Mouse (Mus musculus): Measurements from ENCODE around the gene Cmip. TPM values are rescaled to one million over a fixed set of nuclear protein-coding genes. Genes with fewer than 3 reads are reported as not detected.

The Cmip gene
- polyA plus RNA-seq, 1 experiment from 2014 or later, result 10.5 TPM

GRCm38 (mm10) chr8:117387642-117388041, 130.8 kb downstream of the Cmip start:
- Histone ChIP-seq H3K27me3 (replicated peaks) (no peaks in the 10 kb centered on the region), H3K4me2 (no peak overlapping the region), H3K4me1 (replicated peaks) (peaks cover 26% of the 10 kb centered on the region), H3K27ac (ENCODE audit: poor library complexity, severe bottlenecking) (peak overlapping the region; percentile 58; the same call in 1 of the 2 replicates), H3K9ac (0 out of 2 replicates have a peak overlapping the region, but pooled peaks have one; percentile 15), H3K36me3 (peaks cover 14% of the 10 kb centered on the region), H3K9me3 (replicated peaks) (0 out of 2 replicates have a peak, but pooled peaks cover 10% of the 10 kb centered on the region), H3K4me3 (no peak overlapping the region)
- ATAC-seq (ENCODE audit: insufficient number of reproducible peaks, low FRiP score), result no peak
- 64% methylated on average over 10 of the region's 10 CpGs for WGBS

- Histone ChIP-seq H3K4me3 (no peak overlapping the region), H3K36me3 (peaks cover 14% of the 10 kb centered on the region), H3K27me3 (replicated peaks) (no peaks in the 10 kb centered on the region), H3K27ac (ENCODE audit: poor library complexity, severe bottlenecking) (peak overlapping the region; percentile 58), H3K4me2 (no peak overlapping the region), H3K9me3 (replicated peaks) (0 out of 2 replicates have a peak, but pooled peaks cover 10% of the 10 kb centered on the region), H3K4me1 (replicated peaks) (peaks cover 26% of the 10 kb centered on the region), H3K9ac (0 out of 2 replicates have a peak overlapping the region, but pooled peaks have one; percentile 1)
- ATAC-seq (ENCODE audit: insufficient number of reproducible peaks, low FRiP score), result no peak
- 43% methylated on average over 8 of the region's 8 CpGs for WGBS
These were observed 131.5 kb downstream of the Cmip start for GRCm38 (mm10) chr8:117388370-117388769.

- Histone ChIP-seq H3K27ac (ENCODE audit: poor library complexity, severe bottlenecking) (no peak overlapping the region), H3K9me3 (replicated peaks) (no peaks in the 10 kb centered on the region), H3K4me3 (no peak overlapping the region), H3K4me2 (no peak overlapping the region), H3K27me3 (replicated peaks) (no peaks in the 10 kb centered on the region), H3K9ac (no peak overlapping the region), H3K36me3 (peaks cover 5% of the 10 kb centered on the region; the same call in 1 of the 2 replicates), H3K4me1 (replicated peaks) (peaks cover 12% of the 10 kb centered on the region)
- no peak for ATAC-seq (ENCODE audit: insufficient number of reproducible peaks, low FRiP score)
- WGBS, result 77% methylated on average over 6 of the region's 6 CpGs
These were observed 137.0 kb downstream of the Cmip start for GRCm38 (mm10) chr8:117393853-117394252.

GRCm38 (mm10) chr8:117395055-117395454, 138.2 kb downstream of the Cmip start:
- ATAC-seq (ENCODE audit: insufficient number of reproducible peaks, low FRiP score), result no peak
- Histone ChIP-seq H3K27ac (ENCODE audit: poor library complexity, severe bottlenecking) (no peak overlapping the region), H3K36me3 (peaks cover 5% of the 10 kb centered on the region; the same call in 1 of the 2 replicates), H3K9ac (no peak overlapping the region), H3K9me3 (replicated peaks) (no peaks in the 10 kb centered on the region), H3K4me1 (replicated peaks) (peaks cover 6% of the 10 kb centered on the region), H3K4me3 (no peak overlapping the region), H3K4me2 (no peak overlapping the region), H3K27me3 (replicated peaks) (no peaks in the 10 kb centered on the region)
- WGBS, result 78% methylated on average over 7 of the region's 7 CpGs

- Histone ChIP-seq H3K9me3 (replicated peaks) (no peaks in the 10 kb centered on the region), H3K27me3 (replicated peaks) (no peaks in the 10 kb centered on the region)
These were observed 140.0 kb downstream of the Cmip start for GRCm38 (mm10) chr8:117396884-117397283.

GRCm38 (mm10) chr8:117397751-117398150, 140.9 kb downstream of the Cmip start:
- Histone ChIP-seq H3K27me3 (replicated peaks) (no peaks in the 10 kb centered on the region), H3K4me1 (replicated peaks) (peaks cover 18% of the 10 kb centered on the region), H3K9ac (no peak overlapping the region), H3K4me2 (no peak overlapping the region), H3K4me3 (no peak overlapping the region), H3K27ac (ENCODE audit: poor library complexity, severe bottlenecking) (no peak overlapping the region), H3K36me3 (peaks cover 5% of the 10 kb centered on the region; the same call in 1 of the 2 replicates), H3K9me3 (replicated peaks) (no peaks in the 10 kb centered on the region)
- 95% methylated on average over 15 of the region's 15 CpGs for WGBS
- ATAC-seq (ENCODE audit: insufficient number of reproducible peaks, low FRiP score), result no peak

More at GRCm38 (mm10) chr8:117396884-117397283, 140.0 kb downstream of the Cmip start:
- Histone ChIP-seq H3K9ac (no peak overlapping the region), H3K4me1 (replicated peaks) (peaks cover 11% of the 10 kb centered on the region), H3K4me3 (no peak overlapping the region), H3K27ac (ENCODE audit: poor library complexity, severe bottlenecking) (no peak overlapping the region), H3K4me2 (no peak overlapping the region), H3K36me3 (peaks cover 5% of the 10 kb centered on the region; the same call in 1 of the 2 replicates)
- no peak for ATAC-seq (ENCODE audit: insufficient number of reproducible peaks, low FRiP score)
- 93% methylated on average over 4 of the region's 4 CpGs for WGBS

GRCm38 (mm10) chr8:117399229-117399628, 142.4 kb downstream of the Cmip start:
- no peak overlapping the region for H3K4me3 ChIP-seq
- H3K4me2 ChIP-seq, result no peak overlapping the region
- peaks cover 33% of the 10 kb centered on the region for H3K4me1 ChIP-seq (replicated peaks)
- no peaks in the 10 kb centered on the region for H3K9me3 ChIP-seq (replicated peaks)
- peaks cover 5% of the 10 kb centered on the region; the same call in 1 of the 2 replicates for H3K36me3 ChIP-seq
- no peak for ATAC-seq (ENCODE audit: insufficient number of reproducible peaks, low FRiP score)
- WGBS, result 90% methylated on average over 8 of the region's 8 CpGs
- no peak overlapping the region for H3K9ac ChIP-seq
- no peak overlapping the region for H3K27ac ChIP-seq (ENCODE audit: poor library complexity, severe bottlenecking)
- no peaks in the 10 kb centered on the region for H3K27me3 ChIP-seq (replicated peaks)

GRCm38 (mm10) chr8:117400820-117401219, 144.0 kb downstream of the Cmip start:
- H3K36me3 ChIP-seq, result peaks cover 5% of the 10 kb centered on the region; the same call in 1 of the 2 replicates
- H3K27me3 ChIP-seq (replicated peaks), result no peaks in the 10 kb centered on the region
- no peak for ATAC-seq (ENCODE audit: insufficient number of reproducible peaks, low FRiP score)
- 80% methylated on average over 6 of the region's 6 CpGs for WGBS
- no peaks in the 10 kb centered on the region for H3K9me3 ChIP-seq (replicated peaks)
- peaks cover 32% of the 10 kb centered on the region for H3K4me1 ChIP-seq (replicated peaks)
- no peak overlapping the region for H3K4me2 ChIP-seq
- H3K4me3 ChIP-seq, result no peak overlapping the region
- no peak overlapping the region for H3K9ac ChIP-seq
- H3K27ac ChIP-seq (ENCODE audit: poor library complexity, severe bottlenecking), result no peak overlapping the region

GRCm38 (mm10) chr8:117401880-117402279, 145.0 kb downstream of the Cmip start:
- Histone ChIP-seq H3K9ac (no peak overlapping the region), H3K27ac (ENCODE audit: poor library complexity, severe bottlenecking) (no peak overlapping the region), H3K4me3 (no peak overlapping the region), H3K4me1 (replicated peaks) (peaks cover 32% of the 10 kb centered on the region), H3K4me2 (no peak overlapping the region), H3K36me3 (no peaks in the 10 kb centered on the region), H3K9me3 (replicated peaks) (no peaks in the 10 kb centered on the region), H3K27me3 (replicated peaks) (no peaks in the 10 kb centered on the region)
- 74% methylated on average over 14 of the region's 14 CpGs for WGBS
- ATAC-seq (ENCODE audit: insufficient number of reproducible peaks, low FRiP score), result no peak

- H3K36me3 ChIP-seq, result no peaks in the 10 kb centered on the region
- WGBS, result 64% methylated on average over 9 of the region's 9 CpGs
- peak overlapping the region; percentile 54 for H3K4me2 ChIP-seq
- H3K9ac ChIP-seq, result peak overlapping the region; percentile 10; the same call in 1 of the 2 replicates
- H3K27me3 ChIP-seq (replicated peaks), result no peaks in the 10 kb centered on the region
- H3K9me3 ChIP-seq (replicated peaks), result no peaks in the 10 kb centered on the region
- peak overlapping the region; percentile 48; the same call in 1 of the 2 replicates for H3K27ac ChIP-seq (ENCODE audit: poor library complexity, severe bottlenecking)
- no peak overlapping the region for H3K4me3 ChIP-seq
- H3K4me1 ChIP-seq (replicated peaks), result peaks cover 32% of the 10 kb centered on the region
- no peak for ATAC-seq (ENCODE audit: insufficient number of reproducible peaks, low FRiP score)
These were observed 146.2 kb downstream of the Cmip start for GRCm38 (mm10) chr8:117402911-117403704.

- H3K4me3 ChIP-seq, result no peak overlapping the region
- no peaks in the 10 kb centered on the region for H3K9me3 ChIP-seq (replicated peaks)
- ATAC-seq (ENCODE audit: insufficient number of reproducible peaks, low FRiP score), result peak; percentile 71
- peak overlapping the region; percentile 54 for H3K4me2 ChIP-seq
- no peaks in the 10 kb centered on the region for H3K36me3 ChIP-seq
- no peaks in the 10 kb centered on the region for H3K27me3 ChIP-seq (replicated peaks)
- peak overlapping the region; percentile 10; the same call in 1 of the 2 replicates for H3K9ac ChIP-seq
- H3K4me1 ChIP-seq (replicated peaks), result peaks cover 32% of the 10 kb centered on the region
- WGBS, result 20% methylated on average over 14 of the region's 14 CpGs
- H3K27ac ChIP-seq (ENCODE audit: poor library complexity, severe bottlenecking), result peak overlapping the region; percentile 48; the same call in 1 of the 2 replicates
These were observed 147.0 kb downstream of the Cmip start for GRCm38 (mm10) chr8:117403705-117404476.

Data from heart, embryonic 12.5 days (tissue).